Mouse (Mus musculus): ENCODE data around the gene Ifnl3.

- no peak for TF ChIP-seq CTCF (conservative IDR thresholded peaks at IDR 0.05; ENCODE audit: low read length)
- no peak for TF ChIP-seq NANOG (IDR thresholded peaks at IDR 0.05; ENCODE audit: borderline replicate concordance, low read length)
- TF ChIP-seq POU5F1 (IDR thresholded peaks at IDR 0.05; ENCODE audit: borderline replicate concordance, low read length) = no peak
Measured at GRCm38 (mm10) chr7:28545048-28545890, 22.6 kb downstream of the Ifnl3 start.

Data from E14TG2a.4 (cell line).